Mouse (Mus musculus): ENCODE data around the gene Zbtb1.
"Not testable (repeated sequence)": the region's sequence is repeated elsewhere in the genome, so short reads cannot be mapped to it uniquely, and the experiment has no call there.

Zbtb1 gene

DNA sequence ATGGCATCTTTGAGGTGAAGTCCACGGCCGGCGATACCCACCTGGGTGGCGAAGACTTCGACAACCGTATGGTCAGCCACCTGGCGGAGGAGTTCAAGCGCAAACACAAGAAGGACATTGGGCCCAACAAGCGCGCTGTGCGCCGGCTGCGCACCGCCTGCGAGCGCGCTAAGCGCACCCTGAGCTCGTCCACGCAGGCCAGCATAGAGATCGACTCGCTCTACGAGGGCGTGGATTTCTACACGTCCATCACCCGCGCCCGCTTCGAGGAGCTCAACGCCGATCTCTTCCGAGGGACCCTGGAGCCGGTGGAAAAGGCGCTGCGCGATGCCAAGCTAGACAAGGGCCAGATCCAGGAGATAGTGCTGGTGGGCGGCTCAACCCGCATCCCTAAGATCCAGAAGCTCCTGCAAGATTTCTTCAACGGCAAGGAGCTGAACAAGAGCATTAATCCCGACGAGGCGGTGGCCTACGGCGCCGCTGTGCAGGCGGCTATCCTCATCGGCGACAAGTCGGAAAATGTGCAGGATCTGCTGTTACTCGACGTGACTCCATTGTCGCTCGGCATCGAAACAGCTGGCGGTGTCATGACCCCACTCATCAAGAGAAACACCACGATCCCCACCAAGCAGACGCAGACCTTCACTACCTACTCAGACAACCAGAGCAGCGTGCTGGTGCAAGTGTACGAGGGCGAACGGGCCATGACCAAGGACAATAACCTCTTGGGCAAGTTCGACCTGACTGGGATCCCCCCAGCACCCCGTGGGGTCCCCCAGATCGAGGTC is 35.3 kb downstream of the Zbtb1 start:
- peak; percentile 92 for DNase-seq

DNA sequence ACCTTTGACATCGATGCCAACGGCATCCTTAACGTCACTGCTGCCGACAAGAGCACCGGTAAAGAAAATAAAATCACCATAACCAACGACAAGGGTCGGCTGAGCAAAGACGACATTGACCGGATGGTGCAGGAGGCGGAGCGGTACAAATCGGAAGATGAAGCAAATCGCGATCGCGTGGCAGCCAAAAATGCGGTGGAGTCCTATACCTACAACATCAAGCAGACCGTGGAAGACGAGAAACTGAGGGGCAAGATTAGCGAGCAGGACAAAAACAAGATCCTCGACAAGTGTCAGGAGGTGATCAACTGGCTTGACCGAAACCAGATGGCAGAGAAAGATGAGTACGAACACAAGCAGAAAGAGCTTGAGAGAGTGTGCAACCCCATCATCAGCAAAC is 35.9 kb downstream of the Zbtb1 start:
- DNase-seq: no peak

- no peak for DNase-seq
Observed at GRCm38 (mm10) chr12:76407184-76407583, 37.1 kb downstream of the Zbtb1 start.

DNA sequence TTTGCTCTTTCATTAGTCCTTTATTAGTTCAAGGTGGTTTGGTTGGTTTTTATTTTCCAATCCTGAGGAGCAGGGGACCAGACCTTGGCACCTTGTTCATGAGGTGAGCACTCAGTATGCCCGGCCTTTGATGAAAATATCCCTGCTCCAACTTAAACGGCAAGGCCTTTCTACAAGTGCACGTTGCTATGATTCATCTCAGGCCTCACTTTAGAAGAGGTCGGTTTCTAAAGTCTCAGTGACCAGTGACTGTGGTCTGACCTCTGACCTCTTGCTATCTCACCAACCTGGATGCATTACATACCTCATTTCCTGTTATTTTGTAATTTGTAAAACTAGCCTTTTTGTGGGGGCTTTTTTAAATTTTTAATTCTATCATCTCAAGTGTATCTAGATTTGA is 39.1 kb downstream of the Zbtb1 start:
- peak; percentile 73 for DNase-seq

DNA sequence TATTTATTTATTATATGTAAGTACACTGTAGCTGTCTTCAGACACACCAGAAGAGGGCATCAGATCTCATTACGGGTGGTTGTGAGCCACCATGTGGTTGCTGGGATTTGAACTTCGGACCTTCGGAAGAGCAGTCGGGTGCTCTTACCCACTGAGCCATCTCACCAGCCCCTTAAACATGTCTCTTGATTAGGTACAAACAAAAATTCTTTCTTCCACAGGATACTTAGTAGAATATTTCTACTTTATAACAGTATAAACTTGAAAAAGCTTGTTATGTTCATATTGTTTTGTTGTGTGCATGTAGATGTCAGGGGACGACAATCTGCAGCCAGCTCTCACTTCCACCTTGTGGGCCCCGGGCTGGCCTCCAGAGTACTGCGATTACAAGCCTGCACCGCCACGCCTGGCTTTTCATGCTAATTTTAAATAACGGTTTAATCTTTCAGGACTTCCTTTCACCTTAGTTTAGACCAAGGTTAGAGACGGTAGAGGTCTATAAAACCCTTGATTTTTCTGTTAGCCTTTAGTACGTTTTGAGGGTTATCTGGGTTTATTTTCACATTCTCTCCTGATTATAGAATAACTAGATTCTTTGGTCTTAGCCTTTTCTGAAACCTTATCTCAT is 45.4 kb downstream of the Zbtb1 start:
- no peak for DNase-seq

DNA sequence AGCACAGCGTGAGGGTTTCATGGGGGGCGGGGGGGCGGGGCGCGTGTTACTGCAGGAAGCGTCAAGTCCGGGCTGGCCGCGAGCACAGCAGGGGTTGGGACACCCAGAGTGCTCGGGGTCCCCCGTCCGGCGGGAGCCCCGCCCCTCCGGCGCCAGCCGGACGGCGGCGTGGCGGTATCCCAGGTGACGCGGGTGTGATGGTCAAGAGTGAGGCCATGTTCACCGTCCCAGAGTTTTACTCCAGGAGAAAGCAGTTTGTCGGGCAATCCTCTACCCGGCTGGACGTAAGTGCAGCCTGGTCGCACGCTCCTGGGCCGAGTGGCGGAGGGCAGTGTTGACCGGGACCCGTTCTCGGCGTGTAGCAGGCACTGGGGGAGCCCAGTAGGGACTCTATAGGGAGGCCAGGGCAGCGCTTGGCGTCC is 47.4 kb downstream of the Zbtb1 start, which contains the start of gene Ppp1r36:
TSS of gene Ppp1r36 (plus strand) at position 106 of the 422 bp plus-strand sequence.
- peak; percentile 95 for DNase-seq

GRCm38 (mm10) chr12:76418346-76418745 is 48.3 kb downstream of the Zbtb1 start:
- no peak for DNase-seq

DNA sequence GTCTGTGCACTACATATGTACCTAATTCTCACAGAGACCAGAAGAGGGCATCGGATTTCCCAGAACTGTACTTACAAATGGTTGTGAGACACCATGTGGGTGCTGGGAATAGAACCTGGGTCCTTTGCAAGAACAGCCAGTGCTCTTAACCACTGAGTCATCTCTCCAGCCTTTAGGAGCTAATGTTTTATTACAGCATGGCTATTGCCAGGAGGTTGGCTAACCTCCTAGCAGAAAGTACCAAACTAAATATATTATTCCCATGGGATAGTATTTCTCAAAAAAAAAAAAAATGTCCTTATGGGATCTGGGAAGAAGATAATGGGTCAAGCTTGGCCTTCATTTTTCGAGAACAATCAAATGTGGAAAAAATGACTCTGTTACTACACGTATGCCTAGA is 55.2 kb downstream of the Zbtb1 start:
- no peak for DNase-seq

DNA sequence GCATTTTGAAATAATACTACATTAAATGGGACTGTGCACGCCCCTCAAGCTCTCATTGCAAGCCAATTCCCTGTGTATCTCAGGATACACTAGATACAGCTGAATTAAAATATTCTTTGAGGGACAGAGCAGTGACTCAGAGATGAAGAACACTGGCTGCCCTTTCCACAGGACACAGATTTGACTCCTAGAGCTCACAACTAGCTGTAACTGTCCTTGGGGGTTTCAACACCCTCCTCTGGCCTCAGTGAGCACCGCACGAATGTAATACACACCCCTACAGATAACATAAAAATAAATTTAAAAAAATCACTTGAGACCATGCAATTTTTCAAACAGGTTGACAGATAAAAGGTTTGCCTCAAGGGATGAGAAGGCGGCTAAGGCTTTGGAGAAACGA is 57.5 kb downstream of the Zbtb1 start:
- no peak for DNase-seq

- no peak for DNase-seq
Observed at GRCm38 (mm10) chr12:76430879-76431406, 60.9 kb downstream of the Zbtb1 start.

GRCm38 (mm10) chr12:76431431-76431830 is 61.4 kb downstream of the Zbtb1 start:
- no peak for DNase-seq

GRCm38 (mm10) chr12:76434111-76434510 is 64.0 kb downstream of the Zbtb1 start:
- DNase-seq: no peak

GRCm38 (mm10) chr12:76435084-76435483 is 65.0 kb downstream of the Zbtb1 start:
- no peak for DNase-seq

GRCm38 (mm10) chr12:76435549-76435948 is 65.5 kb downstream of the Zbtb1 start:
- DNase-seq: no peak

GRCm38 (mm10) chr12:76443488-76443887 is 73.4 kb downstream of the Zbtb1 start:
- not testable (repeated sequence) for DNase-seq

DNA sequence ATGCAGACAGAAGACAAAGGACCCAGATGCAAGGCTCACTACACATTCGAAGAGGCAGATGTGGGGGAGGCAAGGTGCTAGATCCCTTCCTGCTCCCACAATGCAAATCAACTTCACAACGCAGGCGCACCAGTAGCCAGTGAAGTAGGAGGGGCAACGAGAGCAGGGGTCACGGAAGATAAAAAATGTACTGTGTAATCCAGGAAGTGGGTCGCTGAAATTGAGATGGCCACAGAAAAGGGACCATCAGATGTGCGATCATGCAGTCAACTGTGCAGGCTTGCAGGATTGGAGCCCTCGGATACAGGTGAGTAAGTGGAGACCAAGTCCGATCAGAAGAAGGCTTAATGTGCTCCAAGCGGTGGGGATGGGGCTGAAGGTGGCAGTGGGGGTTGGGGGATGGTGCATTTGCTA is 74.3 kb downstream of the Zbtb1 start:
- no peak for DNase-seq

GRCm38 (mm10) chr12:76444862-76445261 is 74.8 kb downstream of the Zbtb1 start:
- no peak for DNase-seq

DNA sequence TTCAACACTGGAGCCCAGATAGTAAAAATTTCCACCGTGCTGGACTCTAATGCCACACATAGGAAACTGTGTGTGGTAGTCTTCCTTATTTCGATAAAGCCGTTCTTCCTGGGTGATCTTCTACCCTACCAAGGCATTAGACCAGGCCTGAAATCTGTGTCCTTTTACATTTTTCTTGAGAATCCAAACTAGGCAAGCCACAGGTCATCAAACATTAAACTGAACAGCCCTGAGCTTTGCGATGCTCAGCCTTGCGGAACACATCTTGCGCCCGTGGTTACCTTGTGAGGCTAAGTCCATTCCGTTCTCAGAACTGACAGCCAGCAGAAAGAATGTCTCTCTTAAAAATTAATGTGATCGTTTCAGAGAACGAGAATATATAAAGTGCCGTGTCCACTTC is 76.1 kb downstream of the Zbtb1 start:
- DNase-seq: no peak

All from heart, adult 11 months (tissue).